Mouse (Mus musculus) ES-E14 (cell line): Measurements from ENCODE around the gene Tmed1.

Experiments
- CHD2 ChIP-seq: IDR thresholded peaks from 2 replicates; pipeline ENCODE4 v1.6.1; 2014; ENCODE audit warnings: mild to moderate bottlenecking, low read depth, low read length, inconsistent platforms
- HCFC1 ChIP-seq: IDR thresholded peaks from 2 replicates; pipeline ENCODE4 v1.6.1; 2012; ENCODE audit warnings: low read length, inconsistent platforms, borderline replicate concordance; ENCODE audit not compliant: insufficient read depth
- MAFK ChIP-seq: IDR thresholded peaks from 2 replicates; pipeline ENCODE4 v1.6.1; 2014; ENCODE audit warnings: mild to moderate bottlenecking, low read depth, low read length, inconsistent platforms; ENCODE audit not compliant: insufficient read depth
- ZC3H11A ChIP-seq: IDR thresholded peaks from 2 replicates; pipeline ENCODE4 v1.6.1; 2012; ENCODE audit warnings: low read depth, mild to moderate bottlenecking, inconsistent platforms, low read length, borderline replicate concordance
- ZNF384 ChIP-seq: IDR thresholded peaks from 2 replicates; pipeline ENCODE4 v1.6.1; 2012; ENCODE audit warnings: low read depth, low read length, inconsistent platforms

DNA sequence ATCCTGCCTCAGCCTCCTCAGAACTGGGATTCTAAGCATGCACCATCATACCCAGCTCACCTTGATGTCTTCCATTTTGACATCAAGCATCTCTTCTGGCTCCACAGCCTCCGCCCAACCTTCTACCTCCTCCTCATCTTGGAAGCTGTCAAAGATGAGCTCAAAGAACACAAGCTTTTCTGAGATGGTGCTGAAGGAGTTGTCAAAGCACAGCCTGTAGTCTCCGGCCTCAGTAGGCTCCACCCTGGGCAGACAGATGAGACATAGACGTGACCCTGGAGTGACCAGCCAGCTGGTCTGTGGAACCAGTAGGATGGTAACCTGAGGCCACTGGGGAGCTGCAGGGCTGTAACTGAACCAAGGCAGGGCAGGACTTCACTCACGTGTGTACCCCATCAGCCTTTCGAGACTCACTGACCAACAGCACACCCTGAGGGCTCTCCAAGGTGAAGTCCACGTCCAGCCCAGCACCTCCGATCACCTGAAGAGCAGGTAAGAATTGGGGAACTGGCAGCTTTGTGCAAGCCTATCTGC, 1.1 kb downstream of the Tmed1 start:
- no peak for TF ChIP-seq ZNF384
- TF ChIP-seq MAFK = no peak
- TF ChIP-seq ZC3H11A = no peak
- TF ChIP-seq HCFC1 = no peak
- no peak for TF ChIP-seq CHD2
